Mouse (Mus musculus) left cerebral cortex, postnatal 10 days (tissue): Measurements from ENCODE around the gene Fam162a. TPM values are rescaled to one million over a fixed set of nuclear protein-coding genes. Genes with fewer than 3 reads are reported as not detected.
A peak's percentile ranks its signal among the peaks of the same experiment; 100 is the strongest.
"Not testable (repeated sequence)": the region's sequence is repeated elsewhere in the genome, so short reads cannot be mapped to it uniquely, and the experiment has no call there.

ENCODE experiments used
- DNase-seq, 2 experiments: peaks; one replicate each; pipeline ENCODE4 v3.0.0; 2021 to 2022; ENCODE audit warnings: low spot score in 2 of 2, mixed read lengths in 1 of 2; ENCODE audit errors: extremely low spot score in 1 of 2
- intact Hi-C: fragments of 180-260 bp; cut with DNase I; formaldehyde crosslinking; loops from one replicate; pipeline ENCODE4 v1.15.1; 2025
- total RNA-seq, 2 experiments: library from RNA; stranded (reverse); gene quantifications; 2 replicates each; pipeline ENCODE4 v1.2.3; 2021

Fam162a gene
- total RNA-seq, 2 experiments from 2014 or later: 68.0 to 72.2 TPM

DNA sequence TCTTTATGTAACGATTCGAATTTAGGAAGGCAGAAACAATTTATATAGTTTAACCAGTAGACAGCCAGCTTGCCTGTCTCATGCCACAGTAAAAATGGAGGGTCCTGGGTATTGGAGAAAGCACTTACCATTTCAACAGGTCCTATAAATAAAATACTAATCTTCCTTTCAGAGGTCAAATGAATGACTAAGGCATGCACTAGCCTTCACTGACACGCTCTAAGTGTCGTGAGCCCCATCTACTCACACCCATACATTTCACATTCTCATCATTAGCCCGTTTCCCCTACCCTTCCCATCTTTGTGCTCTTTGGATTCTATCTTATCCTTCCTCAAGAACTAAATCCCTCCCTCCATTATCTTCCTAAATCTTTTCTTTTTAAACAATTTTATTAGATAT, 6.5 kb downstream of the Fam162a start:
- intact Hi-C loops: no loop called here
- no peak for DNase-seq

- DNase-seq: peak in 1 of 2 experiments; percentile 25
- intact Hi-C loops: no loop called here
Observed at GRCm38 (mm10) chr16:36063315-36063714, 8.1 kb downstream of the Fam162a start.

GRCm38 (mm10) chr16:36062534-36062933, 8.9 kb downstream of the Fam162a start:
- intact Hi-C loops, DNase-seq: not testable (repeated sequence)

DNA sequence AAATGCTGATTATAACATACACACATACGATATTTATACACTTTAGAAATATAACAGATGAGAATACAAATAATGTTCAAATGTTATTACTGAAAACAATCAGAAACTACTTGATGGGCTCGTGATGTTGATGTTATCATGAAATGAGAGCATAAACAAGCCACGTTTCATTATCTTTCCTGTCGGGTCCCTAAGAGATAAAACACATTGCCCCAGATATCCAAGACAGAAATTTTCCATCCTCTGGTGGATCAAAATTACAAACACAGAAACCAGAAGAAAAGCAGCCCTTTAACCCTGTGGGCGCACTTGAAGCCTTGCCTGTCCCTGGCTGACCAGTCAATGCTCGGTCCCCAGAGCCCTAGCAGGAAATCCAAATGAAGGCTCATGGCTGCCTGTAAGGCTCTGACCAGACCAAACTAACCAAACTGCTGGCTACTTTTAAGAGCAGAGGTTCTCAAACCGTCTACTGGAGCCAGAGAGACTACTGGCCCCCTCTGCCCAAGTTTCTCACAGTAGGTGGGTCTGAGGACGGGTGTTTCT, 13.4 kb downstream of the Fam162a start:
- DNase-seq: no peak
- intact Hi-C loops: no loop called here

DNA sequence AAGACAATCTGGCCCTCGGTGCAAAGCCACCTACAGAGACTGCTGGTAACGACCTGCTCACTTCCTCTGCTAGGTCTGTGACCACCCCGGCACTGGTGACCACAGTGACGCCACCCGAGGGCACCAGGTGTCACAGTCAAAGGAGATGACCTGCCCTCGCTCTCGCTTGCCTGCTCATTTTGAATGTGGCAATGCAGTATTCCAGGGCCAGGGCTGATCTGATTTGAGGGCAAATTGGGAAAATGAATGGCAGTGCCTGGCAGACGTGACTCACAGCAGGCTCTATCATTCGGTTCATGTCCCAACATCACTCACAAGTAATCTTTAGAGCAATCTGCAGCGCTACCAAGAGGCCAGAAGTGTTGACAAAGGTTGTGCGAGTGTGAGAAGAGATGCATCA, 15.0 kb downstream of the Fam162a start:
- intact Hi-C loops: no loop called here

DNA sequence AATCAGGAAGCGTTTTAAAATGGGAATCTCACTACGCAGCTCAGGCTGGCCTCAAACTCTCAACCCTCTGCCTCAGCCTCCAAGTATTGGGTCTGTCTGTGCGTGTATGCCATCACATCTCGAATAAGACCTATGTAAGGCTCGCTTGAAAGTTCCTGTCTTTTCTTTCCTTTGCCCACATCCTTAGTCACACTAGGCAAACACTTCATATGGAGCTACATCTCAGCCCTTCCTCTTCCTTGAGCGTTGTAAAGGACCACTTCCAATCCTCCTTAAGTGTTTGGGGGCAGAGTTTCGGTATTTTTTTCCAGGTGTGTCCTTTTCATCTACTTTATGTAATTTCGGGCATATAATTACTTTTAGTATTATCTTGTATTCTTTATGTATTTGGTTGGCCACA, 16.5 kb downstream of the Fam162a start:
- DNase-seq: no peak
- intact Hi-C loops: no loop called here

More for the DNA sequence above, 15.0 kb downstream of the Fam162a start:
- no peak for DNase-seq

DNA sequence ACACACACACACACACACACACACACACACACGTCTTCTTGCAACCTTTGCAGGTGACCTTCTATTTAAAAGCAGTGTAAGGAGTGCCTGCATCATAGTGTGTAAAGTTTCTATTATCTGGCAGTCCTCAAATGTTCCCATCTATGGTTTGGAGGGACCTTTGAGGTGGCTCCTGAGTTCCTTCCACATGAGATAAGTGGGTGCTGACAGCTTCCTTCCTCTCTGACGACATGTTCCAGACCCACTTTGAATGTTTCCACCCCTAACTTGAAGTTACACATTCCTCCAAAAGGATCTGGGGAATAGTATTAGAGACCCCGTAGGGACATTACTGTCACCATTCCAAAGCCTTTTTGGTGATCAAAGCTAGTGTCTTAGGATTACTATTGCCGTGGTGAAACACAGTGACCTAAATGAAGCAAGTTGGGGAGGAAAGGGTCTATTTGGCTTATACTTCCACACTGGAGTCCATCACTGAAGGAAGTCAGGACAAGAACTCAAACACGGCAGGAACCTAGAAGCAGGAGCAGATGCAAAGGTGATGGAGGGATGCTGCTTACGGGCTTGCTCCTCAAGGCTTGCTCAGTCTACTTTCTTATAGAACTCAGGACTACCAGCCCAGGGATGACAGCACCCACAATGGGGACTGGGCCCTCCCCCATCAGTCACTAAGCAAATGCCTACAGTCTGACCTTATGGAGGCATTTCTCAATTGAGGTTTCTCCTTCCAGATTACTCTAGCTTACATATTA, 17.7 kb downstream of the Fam162a start:
- intact Hi-C loops: no loop called here
- DNase-seq: no peak

GRCm38 (mm10) chr16:36051491-36051890, 19.9 kb downstream of the Fam162a start:
- intact Hi-C loops: no loop called here
- DNase-seq: no peak

DNA sequence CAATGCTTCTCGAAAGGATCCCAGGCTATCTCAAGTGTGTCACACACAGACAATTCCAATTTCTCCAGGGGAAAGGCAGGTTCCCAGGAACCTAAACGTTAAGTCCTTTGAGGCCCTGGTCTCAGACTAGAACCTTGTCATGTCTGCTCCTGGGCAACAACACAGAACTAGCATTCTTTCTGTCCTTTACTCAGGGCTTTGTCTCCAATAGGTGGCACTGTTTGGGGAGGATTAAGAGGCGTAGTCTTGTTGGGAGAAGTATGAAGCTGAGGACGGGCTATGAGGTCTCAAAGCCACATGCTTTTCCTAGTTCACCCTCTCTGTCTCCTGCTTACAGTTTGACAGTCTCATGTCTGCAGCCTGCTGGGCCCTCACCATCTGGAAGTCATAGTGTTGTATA, 23.9 kb downstream of the Fam162a start:
- intact Hi-C loops: no loop called here
- no peak for DNase-seq

DNA sequence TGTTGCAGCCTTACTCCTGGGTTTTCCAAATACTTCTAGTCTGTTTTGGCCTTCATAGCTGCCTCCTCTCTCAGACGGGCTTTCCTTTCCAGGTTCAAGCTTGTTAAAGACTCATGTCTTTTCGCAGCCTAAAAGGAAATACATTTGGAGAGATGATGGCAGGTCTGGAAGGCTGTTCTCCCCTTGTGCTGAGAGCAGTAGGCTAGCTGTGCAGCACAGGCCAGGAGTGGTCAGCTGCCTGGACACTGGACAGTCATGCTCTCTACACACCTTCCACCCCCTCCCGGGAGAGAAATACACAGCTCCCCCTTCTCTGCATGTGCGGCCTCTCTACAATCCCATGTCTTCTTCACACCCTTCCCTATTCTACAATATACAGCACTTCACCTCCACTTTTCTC, 27.4 kb downstream of the Fam162a start:
- intact Hi-C loops: no loop called here
- DNase-seq: no peak

DNA sequence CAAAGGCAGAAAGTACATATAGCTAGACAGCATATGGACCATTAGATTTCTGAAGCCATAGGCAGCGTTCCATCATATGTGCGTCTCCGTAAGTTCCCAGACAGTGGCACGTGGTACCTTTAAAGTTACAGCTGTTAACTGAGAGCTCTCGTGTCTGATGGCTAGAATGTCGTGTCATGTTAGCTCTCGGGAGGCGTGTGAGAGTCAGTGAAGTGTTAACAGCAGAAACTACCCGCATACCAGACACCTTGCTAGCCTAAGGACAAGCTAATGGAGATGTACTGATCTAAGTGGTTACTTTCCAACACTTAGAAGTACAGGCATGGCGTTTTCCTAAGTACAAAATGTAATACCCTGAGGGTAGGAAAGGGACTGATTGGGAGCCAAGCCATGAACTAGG, 28.3 kb downstream of the Fam162a start:
- DNase-seq: no peak
- intact Hi-C loops: no loop called here

- intact Hi-C loops: no loop called here
- DNase-seq: no peak
Observed at GRCm38 (mm10) chr16:36041625-36042020, 29.8 kb downstream of the Fam162a start.

DNA sequence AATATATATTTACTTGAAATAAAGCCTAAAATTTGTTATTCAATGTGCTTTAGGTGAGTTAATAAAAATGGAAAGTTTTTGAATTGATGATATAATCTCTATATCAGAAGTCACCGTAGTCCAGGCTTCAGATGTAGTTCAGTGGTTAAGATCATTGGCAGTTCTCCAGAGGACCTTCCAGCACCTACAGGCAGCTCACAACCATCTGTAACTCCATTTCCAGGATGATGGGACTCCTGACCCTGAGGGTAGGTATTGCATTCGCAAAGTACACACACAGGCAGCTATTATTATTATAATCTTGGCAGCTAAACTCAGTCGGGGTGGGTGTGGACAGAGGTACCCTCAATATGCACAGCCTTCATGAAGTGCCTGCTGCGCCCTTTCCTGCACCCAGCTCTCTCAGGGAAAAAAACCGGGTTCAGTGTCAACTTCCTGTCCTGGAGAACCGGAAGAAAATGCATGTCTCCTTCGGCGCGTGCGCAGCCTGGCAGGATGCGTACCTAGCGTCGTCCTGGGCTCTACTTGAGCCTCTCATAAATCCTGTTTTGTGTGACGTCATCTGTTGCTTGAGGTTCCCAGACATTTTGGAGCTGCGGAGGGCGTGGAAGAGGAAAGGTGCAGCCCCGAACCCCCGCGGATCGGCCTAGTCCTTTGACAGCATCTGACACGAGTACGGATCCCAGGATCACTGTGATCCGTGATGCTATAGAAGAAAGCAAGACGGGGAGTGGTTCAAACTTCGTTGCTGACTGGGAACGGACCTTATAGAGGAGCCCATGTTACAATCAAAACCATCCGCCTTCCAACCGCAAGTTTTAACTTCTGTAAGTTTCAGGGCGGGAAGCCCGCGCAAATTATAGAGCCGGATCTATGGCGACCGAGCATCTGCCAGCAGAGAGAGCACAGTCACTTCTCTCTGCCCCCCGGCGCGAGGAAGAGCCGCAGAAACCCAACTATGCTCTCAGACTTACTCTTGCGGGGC, 30.5 kb downstream of the Fam162a start, which contains the start of gene Wdr5b:
Gene Wdr5b, plus strand, starts transcription at position 551 of the 985 bp plus-strand sequence.
- DNase-seq: peak; percentile 94 to 95
- intact Hi-C loops: no loop called here

DNA sequence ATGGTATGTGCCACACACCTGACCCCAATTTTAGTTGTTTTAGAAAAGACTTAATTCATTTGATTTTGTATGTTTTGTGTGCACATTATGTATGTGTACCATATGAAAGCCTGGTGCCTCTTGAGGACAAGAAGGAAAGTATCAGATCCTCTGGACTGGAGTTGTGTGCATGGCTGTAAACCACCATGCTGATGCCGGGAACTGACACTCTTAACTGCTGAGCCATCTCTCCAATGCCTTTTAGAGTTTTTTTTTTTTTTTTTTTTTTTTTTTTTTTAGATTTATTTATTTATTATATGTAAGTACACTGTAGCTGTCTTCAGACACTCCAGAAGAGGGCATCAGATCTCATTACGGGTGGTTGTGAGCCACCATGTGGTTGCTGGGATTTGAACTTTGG, 43.3 kb downstream of the Fam162a start:
- intact Hi-C loops: loop anchor here (5.0 kb wide), 1 partner anchor 814 kb away; no protein-coding TSS in a partner anchor
- not testable (repeated sequence) for DNase-seq

GRCm38 (mm10) chr16:36016335-36016734, 55.1 kb downstream of the Fam162a start:
- no peak for DNase-seq
- intact Hi-C loops: no loop called here

- no peak for DNase-seq
- intact Hi-C loops: no loop called here
Observed at GRCm38 (mm10) chr16:36008396-36008795, 63.0 kb downstream of the Fam162a start.

- DNase-seq, intact Hi-C loops: not testable (repeated sequence)
Observed at GRCm38 (mm10) chr16:35998852-35999251, 72.5 kb downstream of the Fam162a start.
